Mouse (Mus musculus): ENCODE results near the gene Lrrc56.

DNA sequence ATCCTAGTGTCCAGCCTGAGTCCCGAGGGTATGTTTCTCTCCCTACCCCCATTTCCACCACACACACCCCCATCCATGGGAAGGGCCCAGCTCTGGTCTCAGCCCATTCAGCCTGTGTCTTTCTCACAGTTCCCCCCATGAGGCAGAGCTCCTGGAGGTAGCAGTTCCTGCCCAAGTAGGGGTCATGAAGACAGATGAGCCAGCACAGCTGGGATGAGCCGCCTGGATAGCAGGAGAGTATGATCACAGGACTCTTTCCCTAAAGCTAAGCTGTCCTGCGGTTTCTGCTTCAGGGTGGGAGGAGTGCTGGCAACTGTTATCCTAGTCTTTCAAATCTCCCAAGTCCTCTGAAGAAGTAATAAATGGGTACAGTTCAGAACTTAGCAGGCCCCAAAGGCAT, 24.2 kb downstream of the Lrrc56 start:
- TF ChIP-seq GATA1 (IDR thresholded peaks at IDR 0.05; ENCODE audit: low read length) (no peak), TAL1 (IDR thresholded peaks at IDR 0.05; ENCODE audit: low read length) (no peak)
